Mouse (Mus musculus) E14TG2a.4 (cell line): ENCODE data around the gene Arl15.

ENCODE experiments used
- H3K27me3 ChIP-seq: 2 replicates; pipeline ENCODE4 v1.6.1; 2014; ENCODE audit warnings: low read length, control low read depth; ENCODE audit not compliant: insufficient read depth
- H3K36me3 ChIP-seq: 2 replicates; pipeline ENCODE4 v1.6.1; 2014; ENCODE audit warnings: low read length, control low read depth; ENCODE audit not compliant: insufficient read depth
- H3K4me1 ChIP-seq: replicated peaks from 2 replicates; pipeline ENCODE4 v1.6.1; 2014; ENCODE audit warnings: low read depth, low read length, control low read depth
- H3K4me3 ChIP-seq: replicated peaks from 2 replicates; pipeline ENCODE4 v1.5.1; 2014; ENCODE audit warnings: mild to moderate bottlenecking, low read length
- H3K9me3 ChIP-seq: 2 replicates; pipeline ENCODE4 v1.6.1; 2014; ENCODE audit warnings: low read length, control low read depth
- CTCF ChIP-seq: conservative IDR thresholded peaks from 2 replicates; pipeline ENCODE4 v1.5.1; 2014; ENCODE audit warnings: low read length
- NANOG ChIP-seq: IDR thresholded peaks from 2 replicates; pipeline ENCODE4 v1.6.1; 2014; ENCODE audit warnings: borderline replicate concordance, low read length, mixed read lengths
- POU5F1 ChIP-seq: IDR thresholded peaks from 2 replicates; pipeline ENCODE4 v1.6.1; 2014; ENCODE audit warnings: low read length, borderline replicate concordance

Gene Arl15

DNA sequence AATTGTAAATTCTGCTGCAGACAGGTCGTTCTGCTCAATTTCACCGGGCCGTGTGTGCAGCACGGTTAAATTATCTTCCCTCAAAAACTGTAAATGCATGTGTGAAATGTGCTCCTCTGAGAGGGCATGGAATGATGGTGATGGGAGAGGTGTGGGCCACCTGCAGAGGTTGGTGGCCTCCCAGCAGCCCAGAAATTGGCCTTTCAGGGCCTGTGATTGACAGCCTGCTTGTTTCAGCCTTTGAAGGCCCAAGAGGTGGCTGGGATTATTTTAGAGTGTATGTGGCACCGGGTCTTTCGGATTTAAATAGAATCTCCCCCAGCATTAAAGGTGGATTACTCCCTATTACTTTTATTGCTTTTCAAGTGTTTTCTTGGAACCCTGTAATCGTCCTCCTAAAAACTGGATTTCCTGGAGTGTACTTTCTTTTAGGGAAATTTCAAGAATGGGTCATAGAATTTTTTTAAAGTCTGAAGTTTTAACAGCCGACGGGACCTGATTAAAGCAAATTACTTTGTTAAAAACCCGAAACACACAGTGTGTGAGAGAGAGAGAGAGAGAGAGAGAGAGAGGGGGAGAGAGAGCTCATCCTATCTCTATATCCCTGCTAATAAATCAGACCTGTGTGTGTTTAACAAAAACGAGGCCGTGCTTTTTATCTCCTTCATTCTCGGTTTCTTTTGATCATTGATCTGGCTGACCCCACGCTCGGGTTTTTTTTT is 186.6 kb downstream of the Arl15 start:
- Histone ChIP-seq H3K4me1 (no peaks in the 10 kb centered on the region), H3K36me3 (no peaks in the 10 kb centered on the region), H3K9me3 (no peaks in the 10 kb centered on the region), H3K27me3 (no peaks in the 10 kb centered on the region), H3K4me3 (no peak overlapping the region)
- TF ChIP-seq NANOG (no peak), POU5F1 (no peak)

DNA sequence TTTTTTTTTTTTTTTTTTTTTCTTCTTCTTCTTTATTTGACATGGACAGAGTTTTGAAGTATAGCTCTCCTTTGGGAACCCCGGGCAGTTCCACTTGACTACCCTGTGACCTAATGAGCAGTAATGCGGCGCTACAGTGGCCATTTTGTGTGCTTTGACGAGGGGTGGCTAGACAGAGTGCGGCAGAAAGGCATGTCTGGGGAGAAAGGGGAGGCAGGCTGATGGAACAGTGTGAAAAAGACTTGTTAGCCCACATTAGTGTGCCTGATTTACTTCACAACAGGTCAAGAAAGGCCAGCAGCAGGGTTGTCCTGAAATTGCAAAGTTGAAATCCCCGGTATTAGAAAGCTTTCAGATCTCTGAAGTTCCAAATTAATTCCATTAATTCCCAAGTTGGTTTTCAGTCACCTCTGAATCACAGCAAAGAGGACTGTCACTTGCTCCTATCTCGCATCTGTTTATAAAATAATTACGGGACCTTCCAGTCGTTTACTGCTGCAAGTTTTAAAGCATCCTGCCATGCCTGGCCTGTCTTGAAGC is 187.2 kb downstream of the Arl15 start:
- TF ChIP-seq CTCF (no peak), NANOG (no peak), POU5F1 (no peak)
- Histone ChIP-seq H3K4me1 (no peaks in the 10 kb centered on the region), H3K9me3 (no peaks in the 10 kb centered on the region)

DNA sequence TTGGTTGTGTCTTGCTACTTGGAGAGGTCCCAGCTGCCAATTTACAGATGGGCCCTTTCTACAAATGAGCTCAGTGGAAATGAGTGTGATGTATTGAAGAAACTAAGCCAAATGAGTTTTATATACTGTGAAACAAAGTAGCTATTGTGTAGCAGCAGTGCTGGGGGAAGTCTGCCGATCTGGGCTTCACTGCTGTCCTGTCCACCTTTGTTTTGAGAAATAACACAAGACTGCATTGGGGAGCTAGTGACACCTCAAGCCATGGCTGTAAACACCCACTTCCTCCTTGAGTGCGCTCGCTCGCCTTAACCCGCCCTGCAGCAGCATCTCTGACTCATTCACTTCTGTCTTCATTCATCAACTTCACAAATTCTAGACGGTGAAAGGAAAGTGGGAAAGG is 189.3 kb downstream of the Arl15 start:
- TF ChIP-seq POU5F1 (no peak), NANOG (no peak), CTCF (no peak)
- H3K4me3 ChIP-seq, result no peak overlapping the region
- no peaks in the 10 kb centered on the region for H3K27me3 ChIP-seq
- no peaks in the 10 kb centered on the region for H3K9me3 ChIP-seq
- H3K4me1 ChIP-seq, result no peaks in the 10 kb centered on the region; the same call in 1 of the 2 replicates
- no peaks in the 10 kb centered on the region for H3K36me3 ChIP-seq

More for the DNA sequence above, 187.2 kb downstream of the Arl15 start:
- H3K27me3 ChIP-seq, result no peaks in the 10 kb centered on the region
- no peak overlapping the region for H3K4me3 ChIP-seq
- H3K36me3 ChIP-seq, result no peaks in the 10 kb centered on the region

DNA sequence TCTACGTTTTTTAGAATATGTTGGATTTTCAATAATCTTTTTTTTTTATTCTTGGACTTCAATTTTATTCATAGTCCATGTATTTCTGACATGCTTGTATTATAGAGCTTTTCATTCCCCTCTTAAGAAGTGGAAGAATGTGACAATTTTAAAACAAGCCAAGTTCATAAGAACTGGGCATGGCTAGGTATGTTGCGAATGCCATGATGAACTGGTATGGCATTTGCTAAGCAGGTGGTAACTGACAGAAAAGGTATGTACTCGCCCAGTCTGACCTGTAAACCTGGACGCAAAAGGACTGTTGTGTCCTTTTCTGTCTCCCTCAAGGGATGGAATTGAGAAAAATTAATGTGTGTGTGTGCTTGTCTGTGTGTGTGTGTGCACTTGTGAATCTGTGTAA is 190.2 kb downstream of the Arl15 start:
- no peak overlapping the region for H3K4me3 ChIP-seq
- peaks cover 7% of the 10 kb centered on the region for H3K36me3 ChIP-seq
- H3K27me3 ChIP-seq, result no peaks in the 10 kb centered on the region
- H3K4me1 ChIP-seq, result no peaks in the 10 kb centered on the region; the same call in 1 of the 2 replicates
- TF ChIP-seq POU5F1, result no peak
- TF ChIP-seq CTCF, result no peak
- no peak for TF ChIP-seq NANOG
- peaks cover 5% of the 10 kb centered on the region; the same call in 1 of the 2 replicates for H3K9me3 ChIP-seq

DNA sequence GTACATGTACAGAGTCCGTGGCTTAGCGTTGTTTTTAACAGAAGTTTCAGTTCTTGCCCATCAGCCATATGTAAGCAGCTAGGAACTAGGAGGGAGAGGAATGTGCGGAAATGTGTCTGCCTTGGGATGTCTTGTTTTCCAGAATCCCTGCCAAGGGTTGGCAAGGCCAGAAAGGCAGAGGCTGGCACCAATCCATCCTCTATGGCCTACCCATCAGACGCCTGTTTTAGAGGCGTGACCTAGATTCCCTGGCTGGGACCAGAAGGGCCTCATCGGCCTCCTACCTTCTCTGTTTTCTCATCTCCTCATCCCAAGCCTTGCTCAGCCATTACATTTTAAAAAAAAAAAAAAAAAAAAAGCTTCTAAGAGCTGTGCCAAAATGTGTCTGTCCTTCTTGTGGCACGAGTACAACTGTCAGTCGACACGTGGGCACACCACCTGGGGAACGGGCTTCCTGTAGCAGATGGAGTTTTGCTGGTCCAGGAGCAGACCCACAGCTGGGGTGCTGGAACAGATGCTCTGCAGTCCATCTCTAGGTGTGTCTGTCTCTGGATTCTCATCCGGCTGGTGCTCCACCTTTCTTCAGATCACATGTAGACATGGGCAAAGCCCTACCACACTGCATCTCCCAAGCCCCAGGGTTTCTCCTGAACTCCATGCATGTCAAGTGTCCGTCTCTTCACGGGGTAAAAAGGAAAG is 192.7 kb downstream of the Arl15 start:
- Histone ChIP-seq H3K4me1 (no peaks in the 10 kb centered on the region; the same call in 1 of the 2 replicates), H3K36me3 (peaks cover 7% of the 10 kb centered on the region), H3K4me3 (no peak overlapping the region), H3K27me3 (no peaks in the 10 kb centered on the region), H3K9me3 (peaks cover 8% of the 10 kb centered on the region; the same call in 1 of the 2 replicates)
- no peak for TF ChIP-seq CTCF
- TF ChIP-seq NANOG, result no peak
- TF ChIP-seq POU5F1, result no peak

DNA sequence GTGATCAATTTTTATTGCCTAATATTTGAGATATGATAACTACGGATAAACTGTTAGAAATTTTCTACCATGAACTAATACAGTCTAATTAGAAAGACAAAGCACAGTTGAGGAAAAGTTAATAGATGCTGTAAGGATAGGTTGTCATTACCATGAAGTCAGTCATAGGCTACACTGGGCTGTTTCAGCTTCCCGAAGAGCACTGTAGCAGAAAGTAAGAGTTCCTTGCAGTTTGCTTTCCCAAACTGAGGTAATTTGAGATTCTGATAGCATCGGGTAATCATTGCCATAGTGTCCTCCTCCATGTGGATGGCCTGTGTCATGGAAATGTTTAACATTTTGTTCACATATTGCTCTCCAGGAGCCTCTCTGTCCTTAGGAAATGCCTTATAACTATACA is 195.9 kb downstream of the Arl15 start:
- TF ChIP-seq POU5F1, result no peak
- TF ChIP-seq CTCF, result no peak
- no peak for TF ChIP-seq NANOG
- Histone ChIP-seq H3K9me3 (peaks cover 15% of the 10 kb centered on the region), H3K36me3 (peaks cover 14% of the 10 kb centered on the region), H3K4me3 (no peak overlapping the region), H3K4me1 (no peaks in the 10 kb centered on the region; the same call in 1 of the 2 replicates), H3K27me3 (no peaks in the 10 kb centered on the region)

DNA sequence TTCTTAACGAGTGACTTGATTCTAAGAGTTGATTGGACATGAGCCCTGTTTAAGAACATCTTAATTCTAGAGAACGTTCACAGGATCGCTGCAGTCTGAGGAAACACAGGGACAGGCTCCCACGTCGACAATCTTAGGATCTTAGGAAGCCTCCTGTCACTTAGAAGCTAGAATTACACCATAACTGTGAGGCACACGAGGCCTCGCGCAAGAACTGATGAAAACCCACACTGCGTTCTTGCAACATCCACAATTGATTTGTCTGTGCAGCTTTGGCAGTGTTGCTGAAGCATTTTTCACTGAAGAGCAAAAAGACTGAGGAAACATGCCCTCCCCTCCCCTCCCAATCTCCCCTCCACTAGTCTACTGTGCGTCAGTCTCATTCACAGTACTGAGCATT is 196.4 kb downstream of the Arl15 start:
- no peaks in the 10 kb centered on the region; the same call in 1 of the 2 replicates for H3K4me1 ChIP-seq
- peaks cover 14% of the 10 kb centered on the region for H3K36me3 ChIP-seq

DNA sequence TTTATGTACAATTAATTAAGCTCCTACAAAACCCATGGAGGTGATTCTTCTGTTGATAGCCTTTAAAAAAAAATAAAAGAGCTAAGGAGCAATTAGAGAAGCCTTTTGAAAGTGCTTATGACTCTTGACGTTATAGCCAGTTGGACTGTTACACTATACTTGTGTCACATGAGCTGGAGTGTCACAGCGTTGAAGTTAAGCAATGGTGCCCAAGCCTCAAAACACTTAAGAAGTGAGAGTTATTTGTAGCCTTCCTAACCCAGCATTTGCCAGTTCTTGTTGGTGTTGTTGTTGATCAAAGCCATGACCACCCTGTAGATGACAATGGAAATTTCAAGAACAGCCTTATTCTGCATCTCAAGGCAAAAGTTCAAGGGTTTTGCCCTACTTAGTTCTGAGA is 198.8 kb downstream of the Arl15 start:
- H3K4me3 ChIP-seq, result no peak overlapping the region

More for the DNA sequence above, 196.4 kb downstream of the Arl15 start:
- Histone ChIP-seq H3K4me3 (no peak overlapping the region), H3K9me3 (peaks cover 15% of the 10 kb centered on the region), H3K27me3 (no peaks in the 10 kb centered on the region)
- TF ChIP-seq CTCF (no peak), NANOG (no peak), POU5F1 (no peak)

DNA sequence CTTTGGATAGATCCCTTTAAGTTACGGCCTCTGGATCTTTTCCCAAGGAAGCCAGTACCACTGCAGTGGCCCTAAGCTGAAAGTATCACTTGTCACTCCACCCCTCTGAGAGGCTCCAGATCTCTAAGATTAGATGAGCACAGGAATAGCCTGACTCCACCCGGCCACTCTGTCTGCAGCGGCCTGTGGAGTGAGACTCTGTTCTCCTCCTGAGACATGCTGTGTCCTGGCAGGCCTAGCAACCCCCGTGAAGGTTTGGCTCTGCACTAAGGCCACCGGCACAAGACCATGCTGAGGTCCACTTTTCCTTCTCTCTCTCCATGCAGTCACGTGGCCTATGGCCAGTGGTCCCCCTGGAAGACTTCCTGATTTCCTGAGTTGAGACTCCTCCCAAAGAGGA is 200.3 kb downstream of the Arl15 start:
- Histone ChIP-seq H3K36me3 (peaks cover 12% of the 10 kb centered on the region), H3K4me1 (peaks cover 11% of the 10 kb centered on the region), H3K27me3 (no peaks in the 10 kb centered on the region), H3K4me3 (no peak overlapping the region), H3K9me3 (peaks cover 10% of the 10 kb centered on the region)
- TF ChIP-seq CTCF, result no peak
- TF ChIP-seq NANOG, result no peak
- TF ChIP-seq POU5F1, result no peak

More for the DNA sequence above, 198.8 kb downstream of the Arl15 start:
- Histone ChIP-seq H3K27me3 (no peaks in the 10 kb centered on the region), H3K4me1 (peaks cover 11% of the 10 kb centered on the region), H3K36me3 (peaks cover 20% of the 10 kb centered on the region), H3K9me3 (peaks cover 15% of the 10 kb centered on the region)
- TF ChIP-seq NANOG (no peak), POU5F1 (no peak), CTCF (no peak)
